Mouse (Mus musculus) liver, embryonic 15.5 days (tissue): Measurements from ENCODE around the gene Tspan14. TPM values are rescaled to one million over a fixed set of nuclear protein-coding genes. Genes with fewer than 3 reads are reported as not detected.

Source experiments
- ATAC-seq: fragments of 200-750 bp; cut with Nextera tagmentation; 2 replicates; pipeline ENCODE4 v1.8.0; 2017; ENCODE audit warnings: moderate number of reproducible peaks, mild to moderate bottlenecking, moderate library complexity; ENCODE audit not compliant: insufficient read depth
- H3K27ac ChIP-seq: fragments of 300-500 bp; sonication (generic); replicated peaks from 2 replicates; pipeline ENCODE4 v1.5.1; 2015; ENCODE audit warnings: mild to moderate bottlenecking, inconsistent platforms
- H3K27me3 ChIP-seq: fragments of 300-500 bp; sonication (generic); 2 replicates; pipeline ENCODE4 v1.6.1; 2015; ENCODE audit warnings: mild to moderate bottlenecking, inconsistent platforms
- H3K36me3 ChIP-seq: fragments of 300-500 bp; sonication (generic); replicated peaks from 2 replicates; pipeline ENCODE4 v1.6.1; 2015; ENCODE audit warnings: moderate library complexity, mild to moderate bottlenecking, inconsistent platforms
- H3K4me1 ChIP-seq: fragments of 300-500 bp; sonication (generic); replicated peaks from 2 replicates; pipeline ENCODE4 v1.6.1; 2015; ENCODE audit warnings: inconsistent platforms
- H3K4me2 ChIP-seq: fragments of 300-500 bp; sonication (generic); 2 replicates; pipeline ENCODE4 v1.6.1; 2015; ENCODE audit warnings: moderate library complexity, mild to moderate bottlenecking, inconsistent platforms
- H3K4me3 ChIP-seq: fragments of 300-500 bp; sonication (generic); replicated peaks from 2 replicates; pipeline ENCODE4 v1.5.1; 2015; ENCODE audit warnings: mild to moderate bottlenecking, inconsistent platforms
- H3K9ac ChIP-seq: fragments of 300-500 bp; sonication (generic); 2 replicates; pipeline ENCODE4 v1.6.1; 2015; ENCODE audit warnings: moderate library complexity, mild to moderate bottlenecking, inconsistent platforms
- H3K9me3 ChIP-seq: fragments of 300-500 bp; sonication (generic); replicated peaks from 2 replicates; pipeline ENCODE4 v1.6.1; 2016; ENCODE audit warnings: inconsistent platforms
- WGBS: fragments of 180-500 bp; shearing (Covaris S2); methylation state at CpG from one replicate; pipeline ENCODE4 v1.1.7; 2015; ENCODE audit warnings: mixed read lengths; ENCODE audit not compliant: insufficient replicate concordance; 5-methylcytosine and 5-hydroxymethylcytosine counted together
- polyA plus RNA-seq: library from polyadenylated mRNA; unstranded; fragments of >200 nt; fragmentation: Nextera tagmentation; extraction: Ambion mirVana; gene quantifications from 2 replicates; pipeline ENCODE4 v1.2.1, GENCODE M21; 2015

The Tspan14 gene
- polyA plus RNA-seq, 1 experiment from 2014 or later: 28.8 TPM

- peak; percentile 51 for ATAC-seq
- H3K9ac ChIP-seq: no peak overlapping the region
- no peaks in the 10 kb centered on the region for H3K27me3 ChIP-seq
- H3K9me3 ChIP-seq: no peaks in the 10 kb centered on the region
- 0 out of 2 replicates have a peak, but pooled peaks cover 7% of the 10 kb centered on the region for H3K4me1 ChIP-seq
- 71% methylated on average over 6 of the region's 6 CpGs for WGBS
- H3K4me2 ChIP-seq: no peak overlapping the region
- no peak overlapping the region for H3K27ac ChIP-seq
- H3K36me3 ChIP-seq: no peaks in the 10 kb centered on the region
- no peak overlapping the region for H3K4me3 ChIP-seq
Observed at GRCm38 (mm10) chr14:40975127-40975721, 8.6 kb upstream of the Tspan14 start.

- Histone ChIP-seq H3K4me1 (peaks cover 48% of the 10 kb centered on the region), H3K36me3 (no peaks in the 10 kb centered on the region), H3K9ac (no peak overlapping the region), H3K27ac (no peak overlapping the region), H3K4me3 (no peak overlapping the region), H3K9me3 (no peaks in the 10 kb centered on the region), H3K4me2 (peak overlapping the region; percentile 97), H3K27me3 (peaks cover 5% of the 10 kb centered on the region)
- 29% methylated on average over 2 of the region's 2 CpGs for WGBS
- no peak for ATAC-seq
Observed at GRCm38 (mm10) chr14:40968051-40968450, 1.4 kb upstream of the Tspan14 start.

- H3K36me3 ChIP-seq: no peaks in the 10 kb centered on the region
- H3K27ac ChIP-seq: peak overlapping the region; percentile 74
- peak overlapping the region; percentile 88 for H3K4me3 ChIP-seq
- H3K4me1 ChIP-seq: peaks cover 53% of the 10 kb centered on the region
- H3K27me3 ChIP-seq: peaks cover 5% of the 10 kb centered on the region
- peak overlapping the region; percentile 60 for H3K9ac ChIP-seq
- peak overlapping the region; percentile 97 for H3K4me2 ChIP-seq
- no peaks in the 10 kb centered on the region for H3K9me3 ChIP-seq
- no peak for ATAC-seq
- 10% methylated on average over 6 of the region's 6 CpGs for WGBS
Observed at GRCm38 (mm10) chr14:40967598-40967900, 942 bp upstream of the Tspan14 start.

- peak overlapping the region; percentile 95 for H3K27ac ChIP-seq
- H3K4me1 ChIP-seq: peaks cover 58% of the 10 kb centered on the region
- peak; percentile 87 for ATAC-seq
- peak overlapping the region; percentile 88 for H3K4me3 ChIP-seq
- no peaks in the 10 kb centered on the region for H3K9me3 ChIP-seq
- H3K9ac ChIP-seq: peak overlapping the region; percentile 92
- no peaks in the 10 kb centered on the region for H3K36me3 ChIP-seq
- H3K27me3 ChIP-seq: peaks cover 5% of the 10 kb centered on the region
- WGBS: under 1% methylated on average over 60 of the region's 62 CpGs
- peak overlapping the region; percentile 97 for H3K4me2 ChIP-seq
Observed at GRCm38 (mm10) chr14:40966862-40967597, 423 bp upstream of the Tspan14 start.

GRCm38 (mm10) chr14:40965507-40966356, 875 bp downstream of the Tspan14 start:
- Histone ChIP-seq H3K4me1 (peaks cover 64% of the 10 kb centered on the region), H3K9me3 (no peaks in the 10 kb centered on the region), H3K27me3 (peaks cover 5% of the 10 kb centered on the region), H3K4me2 (peak overlapping the region; percentile 97), H3K9ac (peak overlapping the region; percentile 92), H3K4me3 (peak overlapping the region; percentile 88), H3K27ac (peak overlapping the region; percentile 95), H3K36me3 (no peaks in the 10 kb centered on the region)
- ATAC-seq: no peak
- under 1% methylated on average over 15 of the region's 15 CpGs for WGBS

- no peaks in the 10 kb centered on the region for H3K36me3 ChIP-seq
- peak overlapping the region; percentile 88 for H3K4me3 ChIP-seq
- H3K27me3 ChIP-seq: peaks cover 5% of the 10 kb centered on the region
- no peak for ATAC-seq
- peaks cover 71% of the 10 kb centered on the region for H3K4me1 ChIP-seq
- peak overlapping the region; percentile 38; the same call in 1 of the 2 replicates for H3K9ac ChIP-seq
- H3K9me3 ChIP-seq: no peaks in the 10 kb centered on the region
- peak overlapping the region; percentile 97 for H3K4me2 ChIP-seq
- H3K27ac ChIP-seq: peak overlapping the region; percentile 12; the same call in 1 of the 2 replicates
Observed at GRCm38 (mm10) chr14:40964881-40965280, 1.7 kb downstream of the Tspan14 start.

- no peaks in the 10 kb centered on the region for H3K36me3 ChIP-seq
- H3K4me1 ChIP-seq: peaks cover 77% of the 10 kb centered on the region
- H3K4me3 ChIP-seq: no peak overlapping the region
- no peaks in the 10 kb centered on the region for H3K9me3 ChIP-seq
- peak overlapping the region; percentile 97 for H3K4me2 ChIP-seq
- no peak for ATAC-seq
- H3K9ac ChIP-seq: no peak overlapping the region
- no peak overlapping the region for H3K27ac ChIP-seq
- peaks cover 5% of the 10 kb centered on the region for H3K27me3 ChIP-seq
- whole genome bisulfite sequencing: 81% methylated on average over 3 of the region's 3 CpGs
Observed at GRCm38 (mm10) chr14:40964214-40964610, 2.4 kb downstream of the Tspan14 start.

- Histone ChIP-seq H3K27me3 (no peaks in the 10 kb centered on the region; the same call in 1 of the 2 replicates), H3K27ac (peak overlapping the region; percentile 85), H3K9ac (no peak overlapping the region), H3K4me1 (peaks cover 83% of the 10 kb centered on the region), H3K9me3 (no peaks in the 10 kb centered on the region), H3K4me3 (no peak overlapping the region), H3K4me2 (peak overlapping the region; percentile 97), H3K36me3 (no peaks in the 10 kb centered on the region)
- 31% methylated on average over 3 of the region's 3 CpGs for WGBS
- no peak for ATAC-seq
Observed at GRCm38 (mm10) chr14:40963501-40964213, 3.0 kb downstream of the Tspan14 start.

- Histone ChIP-seq H3K27ac (peak overlapping the region; percentile 85), H3K4me1 (peaks cover 86% of the 10 kb centered on the region), H3K9me3 (no peaks in the 10 kb centered on the region), H3K4me2 (peak overlapping the region; percentile 97), H3K9ac (peak overlapping the region; percentile 51; the same call in 1 of the 2 replicates), H3K36me3 (no peaks in the 10 kb centered on the region), H3K27me3 (no peaks in the 10 kb centered on the region), H3K4me3 (peak overlapping the region; percentile 27)
- 40% methylated on average over 11 of the region's 11 CpGs for WGBS
- ATAC-seq: peak; percentile 16
Observed at GRCm38 (mm10) chr14:40962365-40963290, 4.0 kb downstream of the Tspan14 start.

GRCm38 (mm10) chr14:40960237-40960636, 6.4 kb downstream of the Tspan14 start:
- Histone ChIP-seq H3K9me3 (no peaks in the 10 kb centered on the region), H3K9ac (no peak overlapping the region)
- no peak for ATAC-seq

More at GRCm38 (mm10) chr14:40960237-40960636, 6.4 kb downstream of the Tspan14 start:
- Histone ChIP-seq H3K27ac (0 out of 2 replicates have a peak overlapping the region, but pooled peaks have one; percentile 67), H3K4me2 (peak overlapping the region; percentile 38), H3K27me3 (no peaks in the 10 kb centered on the region), H3K36me3 (no peaks in the 10 kb centered on the region), H3K4me3 (no peak overlapping the region), H3K4me1 (peaks cover 90% of the 10 kb centered on the region)
- WGBS: 59% methylated on average over 4 of the region's 4 CpGs
